Comparison of ENCODE assay signal across 8 mouse cellular contexts in genomic region chr13:48545476-48546281, GRCm38 (mm10). TPM values are rescaled to one million over a fixed set of nuclear protein-coding genes. Genes with fewer than 3 reads are reported as not detected.
DNase-seq lines count a peak whose midpoint lies in the region; ATAC-seq lines count a peak whose summit lies in the region.

No protein-coding gene starts in this region.

- H3K4me3 ChIP-seq in hindbrain, embryonic 11.5 days (ENCODE audit: low read depth, low read length) = peak overlapping the region; percentile 82

- H3K27ac ChIP-seq in hindbrain, embryonic 11.5 days (ENCODE audit: low read depth, low read length) = peak overlapping the region; percentile 98

- no peaks in the 10 kb centered on the region for H3K27me3 ChIP-seq in hindbrain, embryonic 11.5 days (ENCODE audit: control insufficient read depth, insufficient read depth, low read length)

- H3K9me3 ChIP-seq in hindbrain, embryonic 11.5 days (ENCODE audit: control insufficient read depth, low read length) = no peaks in the 10 kb centered on the region

- peaks cover 5% of the 10 kb centered on the region for H3K4me1 ChIP-seq in hindbrain, embryonic 11.5 days (replicated peaks; ENCODE audit: control insufficient read depth, insufficient read depth, low read length)

- ATAC-seq in hindbrain, embryonic 11.5 days (ENCODE audit: low FRiP score) = peak; percentile 87

- peak overlapping the region; percentile 97 for H3K9ac ChIP-seq in hindbrain, embryonic 11.5 days (ENCODE audit: low read depth, low read length)

- peak; percentile 100 for DNase-seq in Muller cell, postnatal 12 days (ENCODE audit: inconsistent ontology term)
- DNase-seq in cerebellum, adult 9-11 months = peak; percentile 99
- peak; percentile 91 to 96 for DNase-seq in frontal cortex, adult 2 months (ENCODE audit: extremely low spot score in 1 of 2, low spot score in 1 of 2)
- DNase-seq in hindbrain, embryonic 11.5 days (ENCODE audit: low spot score) = peak; percentile 100
- DNase-seq in layer of hippocampus, postnatal 10 days (ENCODE audit: low spot score in 2 of 2) = peak; percentile 93 to 96
- peak; percentile 99 for DNase-seq in lung, postnatal 10 days
- DNase-seq in ovary, postnatal 36 days (ENCODE audit: low spot score) = peak; percentile 97
- DNase-seq in thymus, postnatal 25 days = peak; percentile 96

- H3K36me3 ChIP-seq in hindbrain, embryonic 11.5 days (ENCODE audit: control insufficient read depth, insufficient read depth, low read length) = no peaks in the 10 kb centered on the region

- H3K4me2 ChIP-seq in hindbrain, embryonic 11.5 days (replicated peaks; ENCODE audit: low read depth, low read length) = peak overlapping the region; percentile 70

- WGBS in hindbrain, embryonic 11.5 days = 0% methylated on average over 42 of the region's 72 CpGs

RNA-seq across cellular contexts. Expression of gene A830005F24Rik, which starts 32.3 kb away (rescaled TPM):
- 0.80 and 1.5 TPM in 2 replicates for polyA plus RNA-seq in frontal cortex, adult 2 months (2012; rRNA removed)
- polyA plus RNA-seq in hindbrain, embryonic 11.5 days (2014; fragmentation: Nextera tagmentation; extraction: Ambion mirVana) = 3.0 and 4.6 TPM in 2 replicates
- 1 to 10 TPM; 1.8 to 1.9 TPM for total RNA-seq in layer of hippocampus, postnatal 10 days (2021)

RNA-seq across cellular contexts. Expression of gene Zfp169, which starts 32.4 kb away (rescaled TPM):
- polyA plus RNA-seq in frontal cortex, adult 2 months (2012; rRNA removed) = 12.0 and 13.3 TPM in 2 replicates
- 7.9 and 8.9 TPM in 2 replicates for polyA plus RNA-seq in hindbrain, embryonic 11.5 days (2014; fragmentation: Nextera tagmentation; extraction: Ambion mirVana)
- 10 to 100 TPM; 18.2 to 19.6 TPM for total RNA-seq in layer of hippocampus, postnatal 10 days (2021)

Comparison
In these comparisons a context has a peak if more than half of its experiments do, and no peak if none do; other contexts are left out.
1. Peak in every context shown above with its lines: DNase-seq, ATAC-seq, H3K4me3 ChIP-seq and H3K27ac ChIP-seq.